Comparison of ENCODE assay signal across 22 mouse cellular contexts in the genomic region with DNA sequence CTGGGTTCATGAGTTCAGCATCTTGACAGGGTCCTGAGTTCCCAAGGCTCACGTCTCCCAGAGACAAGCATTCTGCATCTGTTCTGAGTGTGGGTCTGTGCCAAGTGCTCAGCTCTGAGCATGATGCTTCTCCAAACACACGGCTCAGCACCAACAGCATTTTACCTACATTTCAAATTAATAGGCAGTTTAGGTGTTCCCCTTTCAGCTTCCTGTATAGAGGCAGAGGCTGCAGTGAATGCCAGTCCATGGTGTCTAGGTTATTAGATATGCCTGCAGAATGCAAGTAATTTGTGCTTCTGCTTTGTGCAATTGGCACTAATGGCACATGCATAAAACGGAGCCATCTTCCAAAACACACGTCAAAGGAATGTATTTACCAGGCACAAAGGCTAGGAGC.
DNase-seq lines count a peak whose midpoint lies in the region; ATAC-seq lines count a peak whose summit lies in the region.
"Had no signal": no experiment of that assay in that cellular context is flagged by ENCODE, and none has a peak within 500 bp of the region (broad histone marks: within the 10 kb centered on the region; RNA-seq: fewer than 3 reads in every experiment).

No protein-coding gene starts in this region.

- H3K4me1 ChIP-seq in heart, embryonic 13.5 days = peaks cover 54% of the 10 kb centered on the region
- peaks cover 26% of the 10 kb centered on the region for H3K4me1 ChIP-seq in limb, embryonic 13.5 days
- H3K4me1 ChIP-seq in limb, embryonic 10.5 days = peaks cover 36% of the 10 kb centered on the region
- H3K4me1 ChIP-seq in hindbrain, embryonic 16.5 days (ENCODE audit: control insufficient read depth, insufficient read depth, low read depth, low read length) = peaks cover 20% of the 10 kb centered on the region

- no peak overlapping the region for H3K9ac ChIP-seq in heart, embryonic 13.5 days
- no peak overlapping the region for H3K9ac ChIP-seq in limb, embryonic 13.5 days
- H3K9ac ChIP-seq in hindbrain, embryonic 16.5 days (ENCODE audit: low read depth, low read length) = no peak overlapping the region

- H3K4me2 ChIP-seq in heart, embryonic 13.5 days = no peak overlapping the region
- no peak overlapping the region for H3K4me2 ChIP-seq in limb, embryonic 13.5 days (replicated peaks)
- H3K4me2 ChIP-seq in hindbrain, embryonic 16.5 days (ENCODE audit: low read length) = no peak overlapping the region
- H3K4me2 ChIP-seq: liver, embryonic 11.5 days had no signal

- no peak for ATAC-seq in heart, embryonic 13.5 days (ENCODE audit: extremely low read depth, insufficient number of reproducible peaks, low FRiP score, low TSS enrichment)
- ATAC-seq in limb, embryonic 13.5 days (ENCODE audit: low FRiP score, low read depth) = peak; percentile 30; the same call in 1 of the 2 replicates
- ATAC-seq in hindbrain, embryonic 16.5 days = peak; percentile 12; the same call in 1 of the 2 replicates
- ATAC-seq: inflammation-experienced regulatory T-cells, adult 6 months had no signal

- peak overlapping the region; percentile 46 for H3K27ac ChIP-seq in heart, embryonic 13.5 days (replicated peaks)
- no peak overlapping the region for H3K27ac ChIP-seq in limb, embryonic 13.5 days
- H3K27ac ChIP-seq in limb, embryonic 10.5 days = no peak overlapping the region
- H3K27ac ChIP-seq in hindbrain, embryonic 16.5 days (ENCODE audit: low read depth, low read length) = no peak overlapping the region; the same call in 1 of the 2 replicates
- H3K27ac ChIP-seq: embryonic facial prominence, embryonic 10.5 days; gastrocnemius, adult 2 months; layer of hippocampus, adult 2 months had no signal

- no peak overlapping the region for H3K4me3 ChIP-seq in heart, embryonic 13.5 days
- H3K4me3 ChIP-seq in limb, embryonic 13.5 days = no peak overlapping the region
- H3K4me3 ChIP-seq in limb, embryonic 10.5 days = no peak overlapping the region
- no peak overlapping the region for H3K4me3 ChIP-seq in hindbrain, embryonic 16.5 days (ENCODE audit: low read length)
- H3K4me3 ChIP-seq: embryonic facial prominence, embryonic 10.5 days; gastrocnemius, adult 2 months; layer of hippocampus, adult 2 months had no signal

- peak; percentile 53 for DNase-seq in cerebellum, adult 9-11 months
- no peak for DNase-seq in cerebellum, adult 11 months
- no peak for DNase-seq in heart, adult 18-20 months
- DNase-seq in limb, embryonic 10.5 days (ENCODE audit: low spot score) = no peak
- DNase-seq: adrenal gland, postnatal 14 days; gastrocnemius, adult 2 months; heart, postnatal 10 days; kidney, adult 8-10 months; kidney, postnatal 14 days; lung, adult 18-20 months; lung, postnatal 14 days; retina, postnatal 1 day; right cerebral cortex, postnatal 4 days; thymus, adult 2 months had no signal

- no peaks in the 10 kb centered on the region for H3K36me3 ChIP-seq in heart, embryonic 13.5 days
- H3K36me3 ChIP-seq in limb, embryonic 13.5 days = no peaks in the 10 kb centered on the region
- H3K36me3 ChIP-seq in limb, embryonic 10.5 days = no peaks in the 10 kb centered on the region
- H3K36me3 ChIP-seq in hindbrain, embryonic 16.5 days (ENCODE audit: control insufficient read depth, insufficient read depth, low read length) = no peaks in the 10 kb centered on the region
- H3K36me3 ChIP-seq: embryonic facial prominence, embryonic 10.5 days had no signal

- no peaks in the 10 kb centered on the region for H3K27me3 ChIP-seq in heart, embryonic 13.5 days (replicated peaks)
- H3K27me3 ChIP-seq in limb, embryonic 13.5 days = peaks cover 65% of the 10 kb centered on the region
- H3K27me3 ChIP-seq in limb, embryonic 10.5 days (ENCODE audit: low read depth, poor library complexity, severe bottlenecking) = peaks cover 20% of the 10 kb centered on the region; the same call in 1 of the 2 replicates
- no peaks in the 10 kb centered on the region for H3K27me3 ChIP-seq in hindbrain, embryonic 16.5 days (replicated peaks; ENCODE audit: control insufficient read depth, insufficient read depth, low read length)
- H3K27me3 ChIP-seq: CH12.LX had no signal

- H3K9me3 ChIP-seq in heart, embryonic 13.5 days = no peaks in the 10 kb centered on the region
- H3K9me3 ChIP-seq in limb, embryonic 13.5 days = no peaks in the 10 kb centered on the region
- H3K9me3 ChIP-seq in limb, embryonic 10.5 days (replicated peaks) = no peaks in the 10 kb centered on the region
- H3K9me3 ChIP-seq in hindbrain, embryonic 16.5 days (ENCODE audit: control insufficient read depth, low read length) = no peaks in the 10 kb centered on the region
- H3K9me3 ChIP-seq: embryonic facial prominence, embryonic 10.5 days had no signal

- 47% methylated on average over 4 of the region's 4 CpGs for WGBS in heart, embryonic 13.5 days
- 47% methylated on average over 4 of the region's 4 CpGs for WGBS in limb, embryonic 13.5 days
- 79% methylated on average over 4 of the region's 4 CpGs for WGBS in limb, embryonic 10.5 days
- WGBS in hindbrain, embryonic 16.5 days = 43% methylated on average over 4 of the region's 4 CpGs
